Mouse (Mus musculus): ENCODE data around the gene Rgs6. TPM values are rescaled to one million over a fixed set of nuclear protein-coding genes. Genes with fewer than 3 reads are reported as not detected.

Gene Rgs6
- polyA plus RNA-seq, 1 experiment = 0.58 TPM

- Histone ChIP-seq H3K4me3 (ENCODE audit: low read depth, low read length) (no peak overlapping the region), H3K9ac (ENCODE audit: low read depth, poor library complexity, severe bottlenecking) (no peak overlapping the region), H3K36me3 (ENCODE audit: control insufficient read depth, insufficient read depth, low read length, poor library complexity, severe bottlenecking) (no peaks in the 10 kb centered on the region), H3K27me3 (ENCODE audit: control insufficient read depth, insufficient read depth, low read length, poor library complexity, severe bottlenecking) (no peaks in the 10 kb centered on the region), H3K9me3 (replicated peaks; ENCODE audit: control insufficient read depth, insufficient read depth, low read length, poor library complexity, severe bottlenecking) (no peaks in the 10 kb centered on the region), H3K4me1 (ENCODE audit: control insufficient read depth, insufficient read depth, low read length) (no peaks in the 10 kb centered on the region), H3K27ac (ENCODE audit: insufficient read depth, low read length) (no peak overlapping the region)
- TF ChIP-seq CTCF (IDR thresholded peaks at IDR 0.05; ENCODE audit: low read depth, low read length) (no peak), EP300 (IDR thresholded peaks at IDR 0.05; ENCODE audit: insufficient read depth, low read depth, low read length) (no peak), POLR2A (IDR thresholded peaks at IDR 0.05; ENCODE audit: insufficient read depth, low read length) (no peak)
Observed at GRCm38 (mm10) chr12:82600406-82600805, 12.3 kb downstream of the Rgs6 start.

- no peaks in the 10 kb centered on the region for H3K27me3 ChIP-seq (ENCODE audit: control insufficient read depth, insufficient read depth, low read length, poor library complexity, severe bottlenecking)
- no peaks in the 10 kb centered on the region for H3K36me3 ChIP-seq (ENCODE audit: control insufficient read depth, insufficient read depth, low read length, poor library complexity, severe bottlenecking)
- H3K27ac ChIP-seq (ENCODE audit: insufficient read depth, low read length) = no peak overlapping the region
- no peak overlapping the region for H3K9ac ChIP-seq (ENCODE audit: low read depth, poor library complexity, severe bottlenecking)
- no peaks in the 10 kb centered on the region for H3K9me3 ChIP-seq (replicated peaks; ENCODE audit: control insufficient read depth, insufficient read depth, low read length, poor library complexity, severe bottlenecking)
- no peaks in the 10 kb centered on the region for H3K4me1 ChIP-seq (ENCODE audit: control insufficient read depth, insufficient read depth, low read length)
- TF ChIP-seq CTCF (IDR thresholded peaks at IDR 0.05; ENCODE audit: low read depth, low read length) = no peak
- no peak for TF ChIP-seq EP300 (IDR thresholded peaks at IDR 0.05; ENCODE audit: insufficient read depth, low read depth, low read length)
- no peak for TF ChIP-seq POLR2A (IDR thresholded peaks at IDR 0.05; ENCODE audit: insufficient read depth, low read length)
- no peak overlapping the region for H3K4me3 ChIP-seq (ENCODE audit: low read depth, low read length)
Observed at GRCm38 (mm10) chr12:82602823-82603222, 14.7 kb downstream of the Rgs6 start.

DNA sequence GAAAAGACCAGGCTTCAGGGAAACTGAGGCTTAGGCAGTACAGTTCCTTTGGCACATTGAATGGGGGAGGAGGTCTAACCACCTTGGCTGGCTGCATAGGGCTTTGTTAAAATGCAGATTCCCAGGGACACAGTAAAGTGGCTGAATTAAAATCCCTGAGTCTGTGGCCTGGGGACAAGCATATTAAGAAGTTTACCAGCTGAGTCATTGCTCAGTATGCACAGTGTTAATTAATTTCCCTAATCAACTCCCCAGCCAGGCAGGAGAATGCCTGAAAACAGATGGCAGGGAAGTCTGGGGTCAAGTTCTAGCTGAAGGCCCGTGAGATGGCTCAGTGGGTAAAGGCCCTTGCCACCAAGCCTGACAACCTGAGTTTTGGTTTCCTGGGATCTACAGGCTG is 15.2 kb downstream of the Rgs6 start:
- H3K4me1 ChIP-seq (ENCODE audit: control insufficient read depth, insufficient read depth, low read length) = no peaks in the 10 kb centered on the region
- H3K36me3 ChIP-seq (ENCODE audit: control insufficient read depth, insufficient read depth, low read length, poor library complexity, severe bottlenecking) = no peaks in the 10 kb centered on the region
- H3K9ac ChIP-seq (ENCODE audit: low read depth, poor library complexity, severe bottlenecking) = no peak overlapping the region
- no peaks in the 10 kb centered on the region for H3K27me3 ChIP-seq (ENCODE audit: control insufficient read depth, insufficient read depth, low read length, poor library complexity, severe bottlenecking)
- no peak for TF ChIP-seq CTCF (IDR thresholded peaks at IDR 0.05; ENCODE audit: low read depth, low read length)
- TF ChIP-seq EP300 (IDR thresholded peaks at IDR 0.05; ENCODE audit: insufficient read depth, low read depth, low read length) = no peak
- TF ChIP-seq POLR2A (IDR thresholded peaks at IDR 0.05; ENCODE audit: insufficient read depth, low read length) = no peak
- H3K4me3 ChIP-seq (ENCODE audit: low read depth, low read length) = no peak overlapping the region
- no peaks in the 10 kb centered on the region for H3K9me3 ChIP-seq (replicated peaks; ENCODE audit: control insufficient read depth, insufficient read depth, low read length, poor library complexity, severe bottlenecking)
- H3K27ac ChIP-seq (ENCODE audit: insufficient read depth, low read length) = no peak overlapping the region

DNA sequence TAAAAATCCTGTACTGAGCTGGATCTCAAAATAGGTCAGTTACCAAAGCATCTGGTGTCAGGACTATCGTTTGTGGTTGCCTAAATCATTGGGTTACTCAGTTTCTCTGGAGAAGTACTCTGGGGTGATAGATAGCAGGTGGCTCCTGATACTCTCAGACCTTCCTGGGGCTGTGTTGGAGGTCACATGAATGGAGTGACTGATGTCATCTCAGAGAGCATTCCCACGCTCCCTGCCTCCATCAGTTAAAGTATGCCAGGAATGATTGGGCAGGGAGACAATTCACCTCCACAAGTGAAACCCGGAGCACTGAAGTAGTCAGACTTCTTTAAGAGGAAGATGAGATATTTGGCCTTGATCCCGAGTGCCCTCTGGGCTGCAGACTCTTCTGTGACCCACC is 15.9 kb downstream of the Rgs6 start:
- H3K9ac ChIP-seq (ENCODE audit: low read depth, poor library complexity, severe bottlenecking) = no peak overlapping the region
- no peak overlapping the region for H3K4me3 ChIP-seq (ENCODE audit: low read depth, low read length)
- no peaks in the 10 kb centered on the region for H3K36me3 ChIP-seq (ENCODE audit: control insufficient read depth, insufficient read depth, low read length, poor library complexity, severe bottlenecking)
- no peak overlapping the region for H3K27ac ChIP-seq (ENCODE audit: insufficient read depth, low read length)
- H3K4me1 ChIP-seq (ENCODE audit: control insufficient read depth, insufficient read depth, low read length) = no peaks in the 10 kb centered on the region
- H3K9me3 ChIP-seq (replicated peaks; ENCODE audit: control insufficient read depth, insufficient read depth, low read length, poor library complexity, severe bottlenecking) = no peaks in the 10 kb centered on the region
- TF ChIP-seq CTCF (IDR thresholded peaks at IDR 0.05; ENCODE audit: low read depth, low read length) = no peak
- no peaks in the 10 kb centered on the region for H3K27me3 ChIP-seq (ENCODE audit: control insufficient read depth, insufficient read depth, low read length, poor library complexity, severe bottlenecking)

DNA sequence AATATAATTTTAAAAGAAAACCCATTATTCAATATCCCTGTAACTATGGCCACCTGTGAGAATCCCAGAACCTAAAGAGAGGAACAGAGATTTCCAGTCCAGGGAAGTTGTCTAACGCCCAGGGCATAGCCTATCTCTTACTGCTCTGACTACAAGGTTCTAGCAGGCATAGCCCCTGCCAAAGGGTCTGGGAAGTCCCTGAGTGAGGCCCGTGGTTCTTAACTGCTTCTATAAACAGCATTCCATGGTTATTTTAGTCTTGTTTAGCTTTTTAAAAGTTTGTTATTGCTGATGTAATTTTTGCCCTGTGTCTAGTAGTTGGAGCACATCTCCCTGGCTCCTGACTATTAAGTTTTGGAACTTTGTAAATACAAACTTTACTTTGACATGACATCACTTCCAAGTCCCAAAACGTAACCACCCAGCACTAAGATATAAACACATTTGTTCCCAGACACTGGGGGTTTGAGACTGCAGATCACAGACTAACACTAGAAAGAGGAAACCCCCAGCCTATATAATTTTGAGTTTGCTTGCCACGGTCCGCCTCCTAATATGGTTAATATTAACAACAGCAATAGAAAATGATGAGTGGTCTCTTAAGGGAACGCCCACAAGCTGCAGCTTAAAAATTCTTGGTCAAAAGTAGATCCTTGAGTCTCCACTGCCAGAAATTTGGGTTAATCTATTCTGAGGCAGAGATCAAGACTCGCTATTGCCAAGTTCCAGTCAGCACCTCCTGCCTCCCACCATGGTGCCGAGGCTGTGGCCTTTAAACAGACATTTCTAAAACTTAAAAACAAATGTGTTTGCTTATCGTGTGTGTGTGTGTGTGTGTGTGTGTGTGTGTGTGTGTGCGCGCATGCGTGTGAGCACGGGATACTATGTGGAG is 24.9 kb downstream of the Rgs6 start:
- H3K27ac ChIP-seq (ENCODE audit: insufficient read depth, low read length) = no peak overlapping the region
- H3K4me1 ChIP-seq (ENCODE audit: control insufficient read depth, insufficient read depth, low read length) = no peaks in the 10 kb centered on the region
- no peak overlapping the region for H3K9ac ChIP-seq (ENCODE audit: low read depth, poor library complexity, severe bottlenecking)
- H3K4me3 ChIP-seq (ENCODE audit: low read depth, low read length) = no peak overlapping the region
- H3K27me3 ChIP-seq (ENCODE audit: control insufficient read depth, insufficient read depth, low read length, poor library complexity, severe bottlenecking) = 0 out of 2 replicates have a peak, but pooled peaks cover 3% of the 10 kb centered on the region
- TF ChIP-seq EP300 (IDR thresholded peaks at IDR 0.05; ENCODE audit: insufficient read depth, low read depth, low read length) (no peak), CTCF (IDR thresholded peaks at IDR 0.05; ENCODE audit: low read depth, low read length) (no peak), POLR2A (IDR thresholded peaks at IDR 0.05; ENCODE audit: insufficient read depth, low read length) (no peak)
- H3K9me3 ChIP-seq (replicated peaks; ENCODE audit: control insufficient read depth, insufficient read depth, low read length, poor library complexity, severe bottlenecking) = no peaks in the 10 kb centered on the region; the same call in 1 of the 2 replicates
- H3K36me3 ChIP-seq (ENCODE audit: control insufficient read depth, insufficient read depth, low read length, poor library complexity, severe bottlenecking) = no peaks in the 10 kb centered on the region

DNA sequence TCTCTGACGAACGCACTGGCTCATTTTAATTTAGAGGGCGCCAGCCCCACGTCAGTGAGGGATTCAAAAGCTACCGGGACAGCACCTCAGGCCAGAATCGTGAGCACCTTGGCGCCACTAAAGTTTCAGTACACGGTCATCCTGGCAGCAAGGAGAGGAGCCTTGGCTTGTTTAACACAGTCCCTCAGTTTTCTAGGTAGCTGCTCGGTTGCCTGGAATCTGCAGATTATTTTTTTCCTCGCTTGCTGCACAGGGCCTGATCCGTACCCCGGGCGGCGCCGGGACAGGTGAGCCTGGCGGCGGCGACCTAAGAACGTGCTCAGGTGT is 28.4 kb downstream of the Rgs6 start:
- H3K27ac ChIP-seq (ENCODE audit: insufficient read depth, low read length) = no peak overlapping the region
- TF ChIP-seq CTCF (IDR thresholded peaks at IDR 0.05; ENCODE audit: low read depth, low read length) = no peak
- no peak for TF ChIP-seq POLR2A (IDR thresholded peaks at IDR 0.05; ENCODE audit: insufficient read depth, low read length)
- TF ChIP-seq EP300 (IDR thresholded peaks at IDR 0.05; ENCODE audit: insufficient read depth, low read depth, low read length) = no peak
- no peaks in the 10 kb centered on the region; the same call in 1 of the 2 replicates for H3K9me3 ChIP-seq (replicated peaks; ENCODE audit: control insufficient read depth, insufficient read depth, low read length, poor library complexity, severe bottlenecking)
- no peaks in the 10 kb centered on the region for H3K36me3 ChIP-seq (ENCODE audit: control insufficient read depth, insufficient read depth, low read length, poor library complexity, severe bottlenecking)
- peak overlapping the region; percentile 73; the same call in 1 of the 2 replicates for H3K9ac ChIP-seq (ENCODE audit: low read depth, poor library complexity, severe bottlenecking)
- peak overlapping the region; percentile 44 for H3K4me3 ChIP-seq (ENCODE audit: low read depth, low read length)
- 0 out of 2 replicates have a peak, but pooled peaks cover 3% of the 10 kb centered on the region for H3K27me3 ChIP-seq (ENCODE audit: control insufficient read depth, insufficient read depth, low read length, poor library complexity, severe bottlenecking)
- no peaks in the 10 kb centered on the region for H3K4me1 ChIP-seq (ENCODE audit: control insufficient read depth, insufficient read depth, low read length)

All from ES-Bruce4 (cell line).